Mouse (Mus musculus): ENCODE measurements around the gene Rnpep. TPM values are rescaled to one million over a fixed set of nuclear protein-coding genes. Genes with fewer than 3 reads are reported as not detected.
A peak's percentile ranks its signal among the peaks of the same experiment; 100 is the strongest.
"Not testable (repeated sequence)": the region's sequence is repeated elsewhere in the genome, so short reads cannot be mapped to it uniquely, and the experiment has no call there.

Rnpep gene
- polyA plus RNA-seq, 1 experiment: 46.6 TPM

- DNase-seq (ENCODE audit: low spot score): peak; percentile 86
Measured at GRCm38 (mm10) chr1:135258380-135259127, 25.3 kb downstream of the Rnpep start, which contains the start of gene Elf3. TSS of gene Elf3 (minus strand) at chr1:135258568.

GRCm38 (mm10) chr1:135256299-135256698 lies 27.6 kb downstream of the Rnpep start:
- DNase-seq (ENCODE audit: low spot score): peak; percentile 64

GRCm38 (mm10) chr1:135252854-135253253 lies 31.0 kb downstream of the Rnpep start:
- DNase-seq (ENCODE audit: low spot score): no peak

GRCm38 (mm10) chr1:135251405-135251804 lies 32.5 kb downstream of the Rnpep start:
- no peak for DNase-seq (ENCODE audit: low spot score)

GRCm38 (mm10) chr1:135250706-135251105 lies 33.2 kb downstream of the Rnpep start:
- DNase-seq (ENCODE audit: low spot score): no peak

- DNase-seq (ENCODE audit: low spot score): no peak
Measured at GRCm38 (mm10) chr1:135248434-135248850, 35.4 kb downstream of the Rnpep start.

- DNase-seq (ENCODE audit: low spot score): no peak
Measured at GRCm38 (mm10) chr1:135244014-135244413, 39.9 kb downstream of the Rnpep start.

GRCm38 (mm10) chr1:135240206-135240605 lies 43.7 kb downstream of the Rnpep start:
- DNase-seq (ENCODE audit: low spot score): not testable (repeated sequence)

GRCm38 (mm10) chr1:135237131-135237851 lies 46.6 kb downstream of the Rnpep start:
- DNase-seq (ENCODE audit: low spot score): no peak

- DNase-seq (ENCODE audit: low spot score): no peak
Measured at GRCm38 (mm10) chr1:135234771-135235170, 49.1 kb downstream of the Rnpep start.

GRCm38 (mm10) chr1:135233961-135234360 lies 49.9 kb downstream of the Rnpep start:
- no peak for DNase-seq (ENCODE audit: low spot score)

- not testable (repeated sequence) for DNase-seq (ENCODE audit: low spot score)
Measured at GRCm38 (mm10) chr1:135231878-135232277, 52.0 kb downstream of the Rnpep start.

- DNase-seq (ENCODE audit: low spot score): peak; percentile 47
Measured at GRCm38 (mm10) chr1:135227339-135227950, 56.4 kb downstream of the Rnpep start.

- no peak for DNase-seq (ENCODE audit: low spot score)
Measured at GRCm38 (mm10) chr1:135224981-135225604, 58.8 kb downstream of the Rnpep start.

GRCm38 (mm10) chr1:135224147-135224546 lies 59.7 kb downstream of the Rnpep start:
- DNase-seq (ENCODE audit: low spot score): no peak

- DNase-seq (ENCODE audit: low spot score): no peak
Measured at GRCm38 (mm10) chr1:135217607-135218233, 66.2 kb downstream of the Rnpep start.

- no peak for DNase-seq (ENCODE audit: low spot score)
Measured at GRCm38 (mm10) chr1:135213772-135214640, 69.9 kb downstream of the Rnpep start.
